In genomic region chr2:32408429-32409424, GRCm38 (mm10) we compare ENCODE assay signal across 10 mouse cellular contexts. TPM values are rescaled to one million over a fixed set of nuclear protein-coding genes. Genes with fewer than 3 reads are reported as not detected.
DNase-seq lines count a peak whose midpoint lies in the region; ATAC-seq and TF ChIP-seq lines count a peak whose summit lies in the region.
"Had no signal": no experiment of that assay in that cellular context is flagged by ENCODE, and none has a peak within 500 bp of the region (broad histone marks: within the 10 kb centered on the region; RNA-seq: fewer than 3 reads in every experiment).

No protein-coding gene starts in this region.

- intact Hi-C loops in heart, postnatal 25 days (cut with DNase I): no loop called here

- peak; percentile 72 for TF ChIP-seq EP300 in lung, postnatal 0 days (IDR thresholded peaks at IDR 0.05)

- H3K4me1 ChIP-seq in heart, embryonic 12.5 days (replicated peaks): no peaks in the 10 kb centered on the region
- peaks cover 16% of the 10 kb centered on the region for H3K4me1 ChIP-seq in embryonic facial prominence, embryonic 12.5 days
- no peaks in the 10 kb centered on the region for H3K4me1 ChIP-seq in lung, postnatal 0 days (ENCODE audit: insufficient read depth, low read depth, low read length)
- H3K4me1 ChIP-seq: forebrain, embryonic 13.5 days had no signal

- no peaks in the 10 kb centered on the region for H3K27me3 ChIP-seq in heart, embryonic 12.5 days (replicated peaks)
- no peaks in the 10 kb centered on the region for H3K27me3 ChIP-seq in embryonic facial prominence, embryonic 12.5 days
- no peaks in the 10 kb centered on the region for H3K27me3 ChIP-seq in lung, postnatal 0 days (replicated peaks; ENCODE audit: insufficient read depth, low read length)
- H3K27me3 ChIP-seq: forebrain, embryonic 13.5 days had no signal

- no peak for DNase-seq in heart, postnatal 25 days (ENCODE audit: low spot score)
- DNase-seq in kidney, postnatal 14 days: peak; percentile 88
- DNase-seq in lung, postnatal 0 days (ENCODE audit: low spot score): peak; percentile 92
- DNase-seq in gastrocnemius, postnatal 25 days: no peak
- DNase-seq in spleen, postnatal 14 days (ENCODE audit: low spot score in 2 of 2): no peak
- DNase-seq in testis, postnatal 10 days (ENCODE audit: low spot score): no peak
- DNase-seq: thymus, postnatal 14 days had no signal

- 0 out of 2 replicates have a peak overlapping the region, but pooled peaks have one; percentile 4 for H3K9ac ChIP-seq in heart, embryonic 12.5 days
- peak overlapping the region; percentile 21 for H3K9ac ChIP-seq in embryonic facial prominence, embryonic 12.5 days
- no peak overlapping the region for H3K9ac ChIP-seq in lung, postnatal 0 days (replicated peaks; ENCODE audit: low read depth)
- H3K9ac ChIP-seq: forebrain, embryonic 13.5 days had no signal

- no peak overlapping the region for H3K4me3 ChIP-seq in heart, embryonic 12.5 days
- H3K4me3 ChIP-seq in embryonic facial prominence, embryonic 12.5 days: no peak overlapping the region
- H3K4me3 ChIP-seq in lung, postnatal 0 days (ENCODE audit: low read depth, low read length): no peak overlapping the region
- H3K4me3 ChIP-seq: forebrain, embryonic 13.5 days had no signal

- H3K36me3 ChIP-seq in heart, embryonic 12.5 days: peaks cover 8% of the 10 kb centered on the region
- H3K36me3 ChIP-seq in embryonic facial prominence, embryonic 12.5 days: 0 out of 2 replicates have a peak, but pooled peaks cover 2% of the 10 kb centered on the region
- no peaks in the 10 kb centered on the region for H3K36me3 ChIP-seq in lung, postnatal 0 days (ENCODE audit: insufficient read depth, low read length)

- no peak overlapping the region for H3K4me2 ChIP-seq in heart, embryonic 12.5 days
- H3K4me2 ChIP-seq in embryonic facial prominence, embryonic 12.5 days (replicated peaks): 0 out of 2 replicates have a peak overlapping the region, but pooled peaks have one; percentile 6
- no peak overlapping the region for H3K4me2 ChIP-seq in lung, postnatal 0 days (replicated peaks; ENCODE audit: low read depth, low read length)
- H3K4me2 ChIP-seq: forebrain, embryonic 13.5 days had no signal

- H3K9me3 ChIP-seq in heart, embryonic 12.5 days (replicated peaks): no peaks in the 10 kb centered on the region
- no peaks in the 10 kb centered on the region for H3K9me3 ChIP-seq in embryonic facial prominence, embryonic 12.5 days
- no peaks in the 10 kb centered on the region for H3K9me3 ChIP-seq in lung, postnatal 0 days (ENCODE audit: low read length)
- H3K9me3 ChIP-seq: forebrain, embryonic 13.5 days had no signal

- TF ChIP-seq CTCF in lung, postnatal 0 days (IDR thresholded peaks at IDR 0.05): no peak

- H3K27ac ChIP-seq in heart, embryonic 12.5 days (ENCODE audit: poor library complexity, severe bottlenecking): no peak overlapping the region; the same call in 1 of the 2 replicates
- H3K27ac ChIP-seq in embryonic facial prominence, embryonic 12.5 days: peak overlapping the region; percentile 86
- H3K27ac ChIP-seq in lung, postnatal 0 days (ENCODE audit: low read length): peak overlapping the region; percentile 0; the same call in 1 of the 2 replicates
- H3K27ac ChIP-seq: forebrain, embryonic 13.5 days had no signal

- WGBS in heart, embryonic 12.5 days: 64% methylated on average over 25 of the region's 25 CpGs
- 30% methylated on average over 25 of the region's 25 CpGs for WGBS in embryonic facial prominence, embryonic 12.5 days
- 57% methylated on average over 25 of the region's 25 CpGs for WGBS in lung, postnatal 0 days

- no peak for ATAC-seq in heart, embryonic 12.5 days (ENCODE audit: insufficient number of reproducible peaks, low FRiP score)
- ATAC-seq in embryonic facial prominence, embryonic 12.5 days (ENCODE audit: insufficient number of reproducible peaks, insufficient read depth, low FRiP score, low TSS enrichment): 0 out of 2 replicates have a peak, but pooled peaks have one; percentile 19
- ATAC-seq in lung, postnatal 0 days: peak; percentile 83
- ATAC-seq: forebrain, embryonic 13.5 days had no signal

RNA-seq across cellular contexts. Expression of gene Ptges2, which starts 13.0 kb away (rescaled TPM):
- polyA plus RNA-seq in heart, embryonic 12.5 days (2016; fragmentation: Nextera tagmentation; extraction: Ambion mirVana): 39.9 and 44.9 TPM in 2 replicates
- total RNA-seq in heart, postnatal 25 days (2021): 10 to 100 TPM; 78.1 to 81.2 TPM
- polyA plus RNA-seq in embryonic facial prominence, embryonic 12.5 days (2016; fragmentation: Nextera tagmentation; extraction: Ambion mirVana): 36.1 and 36.9 TPM in 2 replicates
- polyA plus RNA-seq in lung, postnatal 0 days (2015; fragmentation: Nextera tagmentation; extraction: Ambion mirVana): 21.8 and 22.9 TPM in 2 replicates
- total RNA-seq in gastrocnemius, postnatal 25 days (2021): 10 to 100 TPM; 42.2 to 49.3 TPM

RNA-seq across cellular contexts. Expression of gene Lcn2, which starts 20.7 kb away (rescaled TPM):
- polyA plus RNA-seq in heart, embryonic 12.5 days (2016; fragmentation: Nextera tagmentation; extraction: Ambion mirVana): 0.14 and 0.38 TPM in 2 replicates
- total RNA-seq in heart, postnatal 25 days (2021): 1 to 10 TPM; 3.1 to 3.6 TPM
- polyA plus RNA-seq in embryonic facial prominence, embryonic 12.5 days (2016; fragmentation: Nextera tagmentation; extraction: Ambion mirVana): 1.3 and 1.4 TPM in 2 replicates
- polyA plus RNA-seq in lung, postnatal 0 days (2015; fragmentation: Nextera tagmentation; extraction: Ambion mirVana): 223 and 355 TPM in 2 replicates
- 1 to 10 TPM; 1.4 to 2.1 TPM for total RNA-seq in gastrocnemius, postnatal 25 days (2021)
- polyA plus RNA-seq: forebrain, embryonic 13.5 days had no signal

RNA-seq across cellular contexts. Expression of gene 1110008P14Rik, which starts 27.0 kb away (rescaled TPM):
- polyA plus RNA-seq in heart, embryonic 12.5 days (2016; fragmentation: Nextera tagmentation; extraction: Ambion mirVana): 48.2 and 48.9 TPM in 2 replicates
- total RNA-seq in heart, postnatal 25 days (2021): 10 to 100 TPM; 47.7 to 49.6 TPM
- polyA plus RNA-seq in embryonic facial prominence, embryonic 12.5 days (2016; fragmentation: Nextera tagmentation; extraction: Ambion mirVana): 53.9 and 54.6 TPM in 2 replicates
- 73.4 and 78.1 TPM in 2 replicates for polyA plus RNA-seq in lung, postnatal 0 days (2015; fragmentation: Nextera tagmentation; extraction: Ambion mirVana)
- 10 to 100 TPM; 35.2 to 39.7 TPM for total RNA-seq in gastrocnemius, postnatal 25 days (2021)

RNA-seq across cellular contexts. Expression of gene Naif1, which starts 41.5 kb away (rescaled TPM):
- 4.7 and 5.4 TPM in 2 replicates for polyA plus RNA-seq in heart, embryonic 12.5 days (2016; fragmentation: Nextera tagmentation; extraction: Ambion mirVana)
- 1 to 10 TPM; 3.4 to 4.2 TPM for total RNA-seq in heart, postnatal 25 days (2021)
- polyA plus RNA-seq in embryonic facial prominence, embryonic 12.5 days (2016; fragmentation: Nextera tagmentation; extraction: Ambion mirVana): 6.1 and 6.3 TPM in 2 replicates
- polyA plus RNA-seq in lung, postnatal 0 days (2015; fragmentation: Nextera tagmentation; extraction: Ambion mirVana): 4.1 and 4.6 TPM in 2 replicates
- 1 to 10 TPM; 1.6 to 2.0 TPM for total RNA-seq in gastrocnemius, postnatal 25 days (2021)

RNA-seq across cellular contexts. Expression of gene Slc25a25, which starts 42.5 kb away (rescaled TPM):
- polyA plus RNA-seq in heart, embryonic 12.5 days (2016; fragmentation: Nextera tagmentation; extraction: Ambion mirVana): 13.0 and 14.3 TPM in 2 replicates
- total RNA-seq in heart, postnatal 25 days (2021): 1 to 10 TPM; 5.6 to 7.5 TPM
- polyA plus RNA-seq in embryonic facial prominence, embryonic 12.5 days (2016; fragmentation: Nextera tagmentation; extraction: Ambion mirVana): 30.2 and 31.5 TPM in 2 replicates
- polyA plus RNA-seq in lung, postnatal 0 days (2015; fragmentation: Nextera tagmentation; extraction: Ambion mirVana): 16.7 and 21.5 TPM in 2 replicates
- 10 to 100 TPM; 19.2 to 68.3 TPM for total RNA-seq in gastrocnemius, postnatal 25 days (2021)

Comparison
In these comparisons a context has a peak if more than half of its experiments do, and no peak if none do; other contexts are left out.
1. DNase-seq: peak in kidney, postnatal 14 days (single experiment) and lung, postnatal 0 days (single experiment); none in heart, postnatal 25 days (single experiment), gastrocnemius, postnatal 25 days (single experiment), spleen, postnatal 14 days (0 of 2) and testis, postnatal 10 days (single experiment).
2. RNA of gene Lcn2, which starts 20.7 kb away (polyA plus RNA-seq): 223 to 355 TPM in lung, postnatal 0 days; 1.3 to 1.4 TPM in embryonic facial prominence, embryonic 12.5 days and 0.14 to 0.38 TPM in heart, embryonic 12.5 days; every median in the first group is over 10 times any median in the second.